Mouse (Mus musculus): ENCODE data around the gene Crhr2. TPM values are rescaled to one million over a fixed set of nuclear protein-coding genes. Genes with fewer than 3 reads are reported as not detected.

Gene Crhr2
- polyA plus RNA-seq, 1 experiment from 2014 or later: 0.10 TPM

DNA sequence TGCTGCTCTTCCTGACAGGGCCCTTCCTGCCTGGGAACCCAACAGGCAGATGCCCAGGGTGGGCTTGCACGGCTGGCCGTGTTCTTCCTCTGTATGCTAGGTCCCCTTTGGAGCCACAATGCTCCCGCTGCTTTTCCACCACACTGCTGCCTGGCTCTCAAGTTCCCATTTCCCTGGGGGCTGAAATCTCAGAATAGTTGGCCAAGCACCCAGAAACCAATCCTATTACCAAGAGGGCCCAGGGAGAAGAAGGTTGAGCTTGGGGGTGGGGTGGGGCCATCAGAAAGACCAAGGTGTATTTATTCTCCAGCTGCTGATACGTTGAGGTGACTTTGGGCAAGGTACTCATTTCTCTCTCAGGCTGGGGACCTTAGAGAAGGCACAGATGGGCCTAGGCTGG is 1.5 kb downstream of the Crhr2 start:
- Histone ChIP-seq H3K27me3 (replicated peaks; ENCODE audit: control insufficient read depth, insufficient read depth, low read length) (no peaks in the 10 kb centered on the region), H3K27ac (ENCODE audit: low read depth, low read length) (no peak overlapping the region), H3K4me2 (replicated peaks; ENCODE audit: low read depth) (no peak overlapping the region), H3K9ac (ENCODE audit: low read depth, low read length) (no peak overlapping the region), H3K4me1 (replicated peaks; ENCODE audit: control insufficient read depth, insufficient read depth, low read length) (no peaks in the 10 kb centered on the region), H3K9me3 (ENCODE audit: control insufficient read depth) (no peaks in the 10 kb centered on the region), H3K4me3 (ENCODE audit: low read depth, low read length) (no peak overlapping the region), H3K36me3 (ENCODE audit: control insufficient read depth, insufficient read depth) (no peaks in the 10 kb centered on the region)
- no peak for ATAC-seq
- TF ChIP-seq CTCF (IDR thresholded peaks at IDR 0.05; ENCODE audit: low read depth): no peak
- WGBS: 76% methylated on average over 4 of the region's 4 CpGs

DNA sequence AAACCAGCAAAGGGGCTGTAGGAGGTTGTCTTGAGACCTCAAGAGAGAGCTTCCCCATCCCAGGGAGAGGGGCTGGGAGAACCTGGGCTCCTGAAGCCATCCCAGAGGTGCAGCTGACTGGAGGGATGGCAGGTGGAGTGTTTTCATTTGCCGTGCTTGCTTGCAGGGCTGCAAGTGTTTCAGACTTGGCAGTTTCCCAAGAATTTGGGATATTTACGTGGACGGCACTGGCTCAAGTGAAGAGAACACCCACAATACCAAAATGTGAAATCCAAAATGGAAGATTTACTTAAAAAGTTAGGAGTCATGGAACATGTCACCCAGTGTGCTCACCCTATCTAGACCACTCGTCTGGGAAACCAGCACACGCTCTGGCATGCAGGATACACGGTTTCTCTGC is 2.2 kb downstream of the Crhr2 start:
- Histone ChIP-seq H3K4me3 (ENCODE audit: low read depth, low read length) (no peak overlapping the region), H3K4me1 (replicated peaks; ENCODE audit: control insufficient read depth, insufficient read depth, low read length) (no peaks in the 10 kb centered on the region), H3K36me3 (ENCODE audit: control insufficient read depth, insufficient read depth) (no peaks in the 10 kb centered on the region), H3K4me2 (replicated peaks; ENCODE audit: low read depth) (no peak overlapping the region), H3K27ac (ENCODE audit: low read depth, low read length) (no peak overlapping the region), H3K9ac (ENCODE audit: low read depth, low read length) (no peak overlapping the region), H3K9me3 (ENCODE audit: control insufficient read depth) (no peaks in the 10 kb centered on the region), H3K27me3 (replicated peaks; ENCODE audit: control insufficient read depth, insufficient read depth, low read length) (no peaks in the 10 kb centered on the region)
- no peak for TF ChIP-seq CTCF (IDR thresholded peaks at IDR 0.05; ENCODE audit: low read depth)
- WGBS: 45% methylated on average over 6 of the region's 6 CpGs
- no peak for ATAC-seq

DNA sequence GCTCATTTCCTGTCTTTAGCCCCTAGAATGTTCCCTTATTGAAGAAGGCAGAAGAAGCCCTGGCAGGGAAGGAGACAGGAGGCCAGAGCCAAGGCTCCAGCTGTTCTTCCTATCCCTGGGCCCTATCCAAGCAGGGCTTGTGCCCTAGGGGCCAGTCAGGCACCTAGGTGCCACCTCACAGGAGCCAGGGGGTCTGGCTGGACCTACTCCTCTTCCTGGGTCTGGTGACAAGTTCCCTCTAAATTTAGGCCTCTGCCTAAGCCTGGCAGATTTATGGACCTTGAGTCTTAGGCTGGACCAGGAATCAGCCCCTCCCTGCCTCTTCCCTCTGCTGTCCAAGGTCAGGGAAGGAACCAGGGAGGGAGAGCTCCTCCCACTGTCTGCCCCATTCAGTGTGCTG is 4.4 kb downstream of the Crhr2 start:
- Histone ChIP-seq H3K27ac (ENCODE audit: low read depth, low read length) (no peak overlapping the region), H3K9ac (ENCODE audit: low read depth, low read length) (no peak overlapping the region), H3K36me3 (ENCODE audit: control insufficient read depth, insufficient read depth) (no peaks in the 10 kb centered on the region), H3K27me3 (replicated peaks; ENCODE audit: control insufficient read depth, insufficient read depth, low read length) (no peaks in the 10 kb centered on the region), H3K4me3 (ENCODE audit: low read depth, low read length) (no peak overlapping the region), H3K4me1 (replicated peaks; ENCODE audit: control insufficient read depth, insufficient read depth, low read length) (no peaks in the 10 kb centered on the region), H3K9me3 (ENCODE audit: control insufficient read depth) (no peaks in the 10 kb centered on the region), H3K4me2 (replicated peaks; ENCODE audit: low read depth) (no peak overlapping the region)
- ATAC-seq: no peak
- TF ChIP-seq CTCF (IDR thresholded peaks at IDR 0.05; ENCODE audit: low read depth): no peak

DNA sequence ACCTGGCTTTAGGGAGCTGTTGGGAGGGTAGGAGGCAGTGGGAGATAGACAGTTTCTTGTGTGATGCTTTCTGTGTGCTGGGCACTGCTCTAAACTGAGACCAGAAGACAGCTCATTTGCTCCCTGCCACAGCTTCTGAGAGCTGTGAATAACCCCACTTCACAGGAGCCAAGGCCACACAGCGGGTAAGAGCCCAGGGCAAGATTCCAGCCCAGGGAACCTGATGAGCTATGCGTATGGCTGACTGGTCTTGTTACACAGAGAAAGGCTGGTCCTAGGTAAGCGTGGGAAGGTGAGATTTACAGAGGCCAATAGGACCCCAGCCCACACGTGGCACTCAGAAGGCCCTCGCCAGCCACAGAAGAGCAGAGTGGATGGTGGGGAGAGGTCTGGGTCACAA is 6.2 kb downstream of the Crhr2 start:
- no peaks in the 10 kb centered on the region for H3K36me3 ChIP-seq (ENCODE audit: control insufficient read depth, insufficient read depth)
- ATAC-seq: no peak
- H3K4me2 ChIP-seq (replicated peaks; ENCODE audit: low read depth): no peak overlapping the region
- H3K27me3 ChIP-seq (replicated peaks; ENCODE audit: control insufficient read depth, insufficient read depth, low read length): no peaks in the 10 kb centered on the region; the same call in 1 of the 2 replicates
- H3K27ac ChIP-seq (ENCODE audit: low read depth, low read length): no peak overlapping the region
- no peak overlapping the region for H3K9ac ChIP-seq (ENCODE audit: low read depth, low read length)
- WGBS: 80% methylated on average over 5 of the region's 5 CpGs
- no peak for TF ChIP-seq CTCF (IDR thresholded peaks at IDR 0.05; ENCODE audit: low read depth)
- H3K4me3 ChIP-seq (ENCODE audit: low read depth, low read length): no peak overlapping the region
- no peaks in the 10 kb centered on the region for H3K9me3 ChIP-seq (ENCODE audit: control insufficient read depth)
- no peaks in the 10 kb centered on the region for H3K4me1 ChIP-seq (replicated peaks; ENCODE audit: control insufficient read depth, insufficient read depth, low read length)

DNA sequence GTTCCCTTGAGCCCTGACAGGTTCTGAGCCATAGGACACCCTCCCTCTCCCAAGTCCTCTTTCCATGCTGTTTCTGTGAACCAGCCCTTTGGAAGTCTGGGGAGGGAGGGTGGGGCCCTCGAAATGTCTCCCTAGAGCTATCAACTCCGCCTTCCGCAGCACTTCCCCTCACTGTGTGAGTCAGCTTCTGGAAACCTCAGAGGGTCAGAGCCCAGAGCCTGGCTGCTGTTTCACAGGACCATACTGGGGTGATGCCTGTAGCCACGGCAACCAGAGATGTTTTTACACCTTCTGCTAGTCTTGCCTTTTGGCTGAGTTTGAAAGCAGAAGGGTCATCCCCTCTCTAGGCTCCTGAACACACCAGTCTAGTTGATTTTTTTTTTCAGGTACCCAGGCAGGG is 9.8 kb downstream of the Crhr2 start:
- H3K27me3 ChIP-seq (replicated peaks; ENCODE audit: control insufficient read depth, insufficient read depth, low read length): peaks cover 15% of the 10 kb centered on the region
- no peak overlapping the region for H3K9ac ChIP-seq (ENCODE audit: low read depth, low read length)
- TF ChIP-seq CTCF (IDR thresholded peaks at IDR 0.05; ENCODE audit: low read depth): no peak
- WGBS: 41% methylated on average over 4 of the region's 4 CpGs
- no peaks in the 10 kb centered on the region for H3K4me1 ChIP-seq (replicated peaks; ENCODE audit: control insufficient read depth, insufficient read depth, low read length)
- no peaks in the 10 kb centered on the region for H3K9me3 ChIP-seq (ENCODE audit: control insufficient read depth)
- H3K4me2 ChIP-seq (replicated peaks; ENCODE audit: low read depth): no peak overlapping the region
- no peak for ATAC-seq
- no peaks in the 10 kb centered on the region for H3K36me3 ChIP-seq (ENCODE audit: control insufficient read depth, insufficient read depth)
- H3K27ac ChIP-seq (ENCODE audit: low read depth, low read length): no peak overlapping the region
- no peak overlapping the region for H3K4me3 ChIP-seq (ENCODE audit: low read depth, low read length)

DNA sequence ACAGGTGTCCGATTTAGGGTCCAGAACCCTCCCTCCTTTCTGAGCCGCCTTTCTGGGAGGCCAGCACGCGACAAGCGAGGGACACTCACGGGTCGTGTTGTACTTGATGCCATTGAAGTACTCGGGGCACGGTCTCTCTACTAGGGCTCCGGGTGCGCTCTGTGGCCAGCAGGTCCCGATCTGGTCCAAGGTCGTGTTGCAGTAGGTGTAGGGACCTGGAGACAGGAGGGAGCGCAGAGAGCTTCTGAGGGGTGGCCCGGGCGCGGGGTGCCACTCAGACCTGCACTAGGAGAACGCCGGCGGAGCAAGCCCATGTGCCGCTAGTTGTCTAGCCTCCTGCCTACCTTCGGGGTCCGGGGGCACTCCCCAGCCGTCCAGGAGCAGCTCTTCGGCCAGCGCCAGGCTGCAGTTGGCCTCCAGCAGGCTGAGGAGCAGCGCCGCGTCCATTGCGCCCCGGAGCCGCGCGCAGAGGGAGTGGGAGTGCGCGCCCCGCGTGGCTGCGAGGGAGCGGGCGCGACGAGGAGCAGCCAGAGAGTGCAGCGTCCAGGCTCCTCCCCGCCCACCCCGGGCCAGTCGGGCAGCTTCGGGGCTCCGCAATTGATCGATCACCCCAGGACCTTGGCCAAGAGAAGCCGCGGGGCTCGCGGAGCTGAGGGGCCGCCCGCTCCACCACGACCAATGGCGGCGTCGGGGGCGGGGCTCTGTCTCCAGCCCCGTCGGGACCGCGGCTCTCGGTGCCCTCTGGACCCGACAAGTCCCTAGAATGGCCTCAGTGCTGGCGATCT is 15.3 kb downstream of the Crhr2 start:
- 1% methylated on average over 67 of the region's 68 CpGs for WGBS
- peak; percentile 31; the same call in 1 of the 2 replicates for ATAC-seq
- Histone ChIP-seq H3K36me3 (ENCODE audit: control insufficient read depth, insufficient read depth) (no peaks in the 10 kb centered on the region), H3K4me1 (replicated peaks; ENCODE audit: control insufficient read depth, insufficient read depth, low read length) (no peaks in the 10 kb centered on the region), H3K9ac (ENCODE audit: low read depth, low read length) (no peak overlapping the region; the same call in 1 of the 2 replicates), H3K4me3 (ENCODE audit: low read depth, low read length) (peak overlapping the region; percentile 47), H3K4me2 (replicated peaks; ENCODE audit: low read depth) (peak overlapping the region; percentile 88), H3K27ac (ENCODE audit: low read depth, low read length) (no peak overlapping the region), H3K9me3 (ENCODE audit: control insufficient read depth) (no peaks in the 10 kb centered on the region), H3K27me3 (replicated peaks; ENCODE audit: control insufficient read depth, insufficient read depth, low read length) (peaks cover 46% of the 10 kb centered on the region)
- TF ChIP-seq CTCF (IDR thresholded peaks at IDR 0.05; ENCODE audit: low read depth): 0 out of 2 replicates have a peak, but pooled peaks have one; percentile 4
